Comparison of ENCODE assay signal across 9 mouse cellular contexts in genomic region chr3:101212403-101213211, GRCm38 (mm10).
DNase-seq lines count a peak whose midpoint lies in the region; ATAC-seq lines count a peak whose summit lies in the region.
"Had no signal": no experiment of that assay in that cellular context is flagged by ENCODE, and none has a peak within 500 bp of the region (broad histone marks: within the 10 kb centered on the region; RNA-seq: fewer than 3 reads in every experiment).

No protein-coding gene starts in this region.

- H3K4me3 ChIP-seq in heart, embryonic 12.5 days: no peak overlapping the region
- H3K4me3 ChIP-seq in limb, embryonic 11.5 days (ENCODE audit: low read depth, low read length): no peak overlapping the region
- H3K4me3 ChIP-seq in neural tube, embryonic 14.5 days (ENCODE audit: low read depth, low read length): no peak overlapping the region

- H3K9me3 ChIP-seq in heart, embryonic 12.5 days (replicated peaks): no peaks in the 10 kb centered on the region
- no peaks in the 10 kb centered on the region for H3K9me3 ChIP-seq in limb, embryonic 11.5 days (ENCODE audit: control insufficient read depth, low read length)
- no peaks in the 10 kb centered on the region for H3K9me3 ChIP-seq in neural tube, embryonic 14.5 days (ENCODE audit: control insufficient read depth, low read length)

- no peaks in the 10 kb centered on the region for H3K27me3 ChIP-seq in heart, embryonic 12.5 days (replicated peaks)
- H3K27me3 ChIP-seq in limb, embryonic 11.5 days (ENCODE audit: control insufficient read depth, insufficient read depth, low read length): no peaks in the 10 kb centered on the region
- no peaks in the 10 kb centered on the region for H3K27me3 ChIP-seq in neural tube, embryonic 14.5 days (ENCODE audit: control insufficient read depth, insufficient read depth, low read length)

- peaks cover 30% of the 10 kb centered on the region for H3K4me1 ChIP-seq in heart, embryonic 12.5 days (replicated peaks)
- H3K4me1 ChIP-seq in limb, embryonic 11.5 days (ENCODE audit: control insufficient read depth, insufficient read depth, low read length): peaks cover 24% of the 10 kb centered on the region
- peaks cover 21% of the 10 kb centered on the region for H3K4me1 ChIP-seq in neural tube, embryonic 14.5 days (ENCODE audit: control insufficient read depth, insufficient read depth, low read length)

- peak overlapping the region; percentile 56; the same call in 1 of the 2 replicates for H3K27ac ChIP-seq in heart, embryonic 12.5 days (ENCODE audit: poor library complexity, severe bottlenecking)
- peak overlapping the region; percentile 85 for H3K27ac ChIP-seq in limb, embryonic 11.5 days (replicated peaks; ENCODE audit: low read depth, low read length)
- peak overlapping the region; percentile 81 for H3K27ac ChIP-seq in neural tube, embryonic 14.5 days (ENCODE audit: low read depth, low read length)
- H3K27ac ChIP-seq: liver, embryonic 14.5 days had no signal

- H3K9ac ChIP-seq in heart, embryonic 12.5 days: peak overlapping the region; percentile 50
- H3K9ac ChIP-seq in limb, embryonic 11.5 days (ENCODE audit: low read length): peak overlapping the region; percentile 9
- H3K9ac ChIP-seq in neural tube, embryonic 14.5 days (replicated peaks; ENCODE audit: low read depth, low read length): peak overlapping the region; percentile 18; the same call in 1 of the 2 replicates
- H3K9ac ChIP-seq: liver, embryonic 14.5 days had no signal

- WGBS in heart, embryonic 12.5 days: 16% methylated on average over 12 of the region's 12 CpGs
- WGBS in limb, embryonic 11.5 days: 8% methylated on average over 12 of the region's 12 CpGs
- WGBS in neural tube, embryonic 14.5 days: 3% methylated on average over 12 of the region's 12 CpGs

- H3K4me2 ChIP-seq in heart, embryonic 12.5 days: 0 out of 2 replicates have a peak overlapping the region, but pooled peaks have one; percentile 4
- peak overlapping the region; percentile 22; the same call in 1 of the 2 replicates for H3K4me2 ChIP-seq in limb, embryonic 11.5 days (ENCODE audit: low read depth, severe bottlenecking)
- peak overlapping the region; percentile 15; the same call in 1 of the 2 replicates for H3K4me2 ChIP-seq in neural tube, embryonic 14.5 days (ENCODE audit: low read depth, low read length)

- H3K36me3 ChIP-seq in heart, embryonic 12.5 days: no peaks in the 10 kb centered on the region
- H3K36me3 ChIP-seq in limb, embryonic 11.5 days (ENCODE audit: control insufficient read depth, insufficient read depth, low read length): no peaks in the 10 kb centered on the region
- no peaks in the 10 kb centered on the region for H3K36me3 ChIP-seq in neural tube, embryonic 14.5 days (ENCODE audit: control insufficient read depth, insufficient read depth, low read length)

- DNase-seq in cerebellum, postnatal 10 days: peak; percentile 79 to 90
- DNase-seq in cerebellum, adult 8-10 months: no peak
- peak; percentile 6 to 11 for DNase-seq in urinary bladder, adult 18-20 months (ENCODE audit: low spot score in 2 of 2)
- no peak for DNase-seq in urinary bladder, adult 2 months (ENCODE audit: low spot score)
- peak; percentile 75 for DNase-seq in limb, embryonic 11.5 days (ENCODE audit: low spot score)

- peak; percentile 68 for ATAC-seq in heart, embryonic 12.5 days (ENCODE audit: insufficient number of reproducible peaks, low FRiP score)
- peak; percentile 84 for ATAC-seq in limb, embryonic 11.5 days (ENCODE audit: insufficient number of reproducible peaks, low FRiP score, low TSS enrichment, low read depth)
- ATAC-seq in neural tube, embryonic 14.5 days (ENCODE audit: low read depth): peak; percentile 86
- ATAC-seq in erythroid progenitor cell, adult 5-6 weeks (replicated peaks; ENCODE audit: low FRiP score, poor library complexity, severe bottlenecking): no peak

Comparison
In these comparisons a context has a peak if more than half of its experiments do, and no peak if none do; other contexts are left out.
1. DNase-seq: peak in cerebellum, postnatal 10 days (2 of 2), urinary bladder, adult 18-20 months (2 of 2) and limb, embryonic 11.5 days (single experiment); none in cerebellum, adult 8-10 months (single experiment) and urinary bladder, adult 2 months (single experiment).
2. Peak in every context shown above with its lines, with median percentiles within 50 percentile points of each other: H3K27ac ChIP-seq, H3K4me2 ChIP-seq and H3K9ac ChIP-seq.